Comparison of ENCODE assay signal across 13 mouse cellular contexts in genomic region chr12:79649796-79650195, GRCm38 (mm10).
"Had no signal": no experiment of that assay in that cellular context is flagged by ENCODE, and none has a peak within 500 bp of the region (broad histone marks: within the 10 kb centered on the region; RNA-seq: fewer than 3 reads in every experiment).

No protein-coding gene starts in this region.

- H3K9ac ChIP-seq: limb, embryonic 13.5 days; liver, embryonic 14.5 days had no signal

- H3K4me2 ChIP-seq: limb, embryonic 13.5 days; midbrain, embryonic 11.5 days had no signal

- H3K9me3 ChIP-seq: limb, embryonic 13.5 days had no signal

- DNase-seq: left cerebral cortex, postnatal 4 days; lung, adult 18-20 months; lung, postnatal 10 days; lung, postnatal 4 days; right cerebral cortex, adult 18-20 months; right cerebral cortex, postnatal 25 days; thymus, adult 2 months; thymus, postnatal 25 days had no signal

- H3K27me3 ChIP-seq: limb, embryonic 13.5 days had no signal

- ATAC-seq: midbrain, embryonic 16.5 days had no signal

- H3K4me3 ChIP-seq: layer of hippocampus, adult 2 months; limb, embryonic 13.5 days had no signal

- H3K27ac ChIP-seq: layer of hippocampus, adult 2 months; limb, embryonic 13.5 days; liver, embryonic 14.5 days had no signal

- H3K36me3 ChIP-seq: limb, embryonic 13.5 days had no signal
